Mouse (Mus musculus): ENCODE data around the gene Arx. TPM values are rescaled to one million over a fixed set of nuclear protein-coding genes. Genes with fewer than 3 reads are reported as not detected.

Gene Arx
- 13.9 and 16.4 TPM in 2 replicates for polyA plus RNA-seq (2015; fragmentation: Nextera tagmentation; extraction: Ambion mirVana)

GRCm38 (mm10) chrX:93286291-93286893, at the start of gene Arx:
TSS of gene Arx (plus strand) at chrX:93286445.
- peaks cover 78% of the 10 kb centered on the region for H3K27me3 ChIP-seq

GRCm38 (mm10) chrX:93251329-93251728, 34.9 kb upstream of the Arx start:
- Histone ChIP-seq H3K4me3 (replicated peaks) (no peak overlapping the region), H3K4me2 (replicated peaks) (no peak overlapping the region), H3K27me3 (no peaks in the 10 kb centered on the region), H3K4me1 (replicated peaks) (no peaks in the 10 kb centered on the region), H3K36me3 (no peaks in the 10 kb centered on the region), H3K9me3 (no peaks in the 10 kb centered on the region), H3K27ac (no peak overlapping the region), H3K9ac (replicated peaks) (no peak overlapping the region)
- WGBS: 84% methylated on average over 1 of the region's 1 CpGs
- no peak for ATAC-seq

More at GRCm38 (mm10) chrX:93286291-93286893, at the start of gene Arx:
- H3K4me3 ChIP-seq (replicated peaks): peak within 1 kb of the TSS; percentile 43
- ATAC-seq: peak; percentile 94
- H3K4me2 ChIP-seq (replicated peaks): peak within 1 kb of the TSS; percentile 37
- H3K36me3 ChIP-seq: no peaks in the 10 kb centered on the region
- no peaks in the 10 kb centered on the region for H3K9me3 ChIP-seq
- 22% methylated on average over 31 of the region's 31 CpGs for WGBS
- no peak within 1 kb of the TSS for H3K27ac ChIP-seq
- peaks cover 16% of the 10 kb centered on the region for H3K4me1 ChIP-seq (replicated peaks)
- no peak within 1 kb of the TSS for H3K9ac ChIP-seq (replicated peaks)

GRCm38 (mm10) chrX:93275689-93276088, 10.6 kb upstream of the Arx start:
- Histone ChIP-seq H3K9ac (replicated peaks) (no peak overlapping the region), H3K4me2 (replicated peaks) (no peak overlapping the region), H3K4me1 (replicated peaks) (no peaks in the 10 kb centered on the region), H3K4me3 (replicated peaks) (no peak overlapping the region), H3K9me3 (no peaks in the 10 kb centered on the region), H3K27me3 (peaks cover 32% of the 10 kb centered on the region), H3K36me3 (no peaks in the 10 kb centered on the region), H3K27ac (no peak overlapping the region)
- WGBS: 44% methylated on average over 3 of the region's 3 CpGs
- no peak for ATAC-seq

- no peak for ATAC-seq
- WGBS: 40% methylated on average over 6 of the region's 11 CpGs
Measured at GRCm38 (mm10) chrX:93279940-93280339, 6.3 kb upstream of the Arx start.

GRCm38 (mm10) chrX:93281028-93281723, 5.1 kb upstream of the Arx start:
- H3K9me3 ChIP-seq: no peaks in the 10 kb centered on the region
- H3K27ac ChIP-seq: no peak overlapping the region
- H3K9ac ChIP-seq (replicated peaks): no peak overlapping the region
- WGBS: 25% methylated on average over 23 of the region's 23 CpGs
- 0 out of 2 replicates have a peak, but pooled peaks cover 4% of the 10 kb centered on the region for H3K4me1 ChIP-seq (replicated peaks)
- ATAC-seq: peak; percentile 64
- no peaks in the 10 kb centered on the region for H3K36me3 ChIP-seq
- peak overlapping the region; percentile 19 for H3K4me2 ChIP-seq (replicated peaks)
- 0 out of 2 replicates have a peak overlapping the region, but pooled peaks have one; percentile 7 for H3K4me3 ChIP-seq (replicated peaks)
- H3K27me3 ChIP-seq: peaks cover 71% of the 10 kb centered on the region

More at GRCm38 (mm10) chrX:93279940-93280339, 6.3 kb upstream of the Arx start:
- Histone ChIP-seq H3K9me3 (no peaks in the 10 kb centered on the region), H3K9ac (replicated peaks) (no peak overlapping the region), H3K4me2 (replicated peaks) (no peak overlapping the region), H3K4me1 (replicated peaks) (0 out of 2 replicates have a peak, but pooled peaks cover 4% of the 10 kb centered on the region), H3K36me3 (no peaks in the 10 kb centered on the region), H3K27me3 (peaks cover 59% of the 10 kb centered on the region), H3K4me3 (replicated peaks) (no peak overlapping the region), H3K27ac (no peak overlapping the region)

GRCm38 (mm10) chrX:93281756-93282155, 4.5 kb upstream of the Arx start:
- ATAC-seq: peak; percentile 43
- H3K4me1 ChIP-seq (replicated peaks): 0 out of 2 replicates have a peak, but pooled peaks cover 7% of the 10 kb centered on the region
- no peaks in the 10 kb centered on the region for H3K9me3 ChIP-seq
- peak overlapping the region; percentile 19 for H3K4me2 ChIP-seq (replicated peaks)
- WGBS: 15% methylated on average over 5 of the region's 5 CpGs
- H3K36me3 ChIP-seq: no peaks in the 10 kb centered on the region
- H3K4me3 ChIP-seq (replicated peaks): 0 out of 2 replicates have a peak overlapping the region, but pooled peaks have one; percentile 7
- H3K27ac ChIP-seq: no peak overlapping the region
- H3K9ac ChIP-seq (replicated peaks): no peak overlapping the region
- peaks cover 76% of the 10 kb centered on the region for H3K27me3 ChIP-seq

GRCm38 (mm10) chrX:93285091-93285490, 1.2 kb upstream of the Arx start:
- peak overlapping the region; percentile 32 for H3K4me2 ChIP-seq (replicated peaks)
- no peak overlapping the region for H3K4me3 ChIP-seq (replicated peaks)
- no peaks in the 10 kb centered on the region for H3K36me3 ChIP-seq
- peaks cover 16% of the 10 kb centered on the region for H3K4me1 ChIP-seq (replicated peaks)
- no peak overlapping the region for H3K9ac ChIP-seq (replicated peaks)
- no peaks in the 10 kb centered on the region for H3K9me3 ChIP-seq
- no peak for ATAC-seq
- H3K27me3 ChIP-seq: peaks cover 80% of the 10 kb centered on the region
- WGBS: 22% methylated on average over 10 of the region's 10 CpGs
- no peak overlapping the region for H3K27ac ChIP-seq

GRCm38 (mm10) chrX:93288339-93288738, 2.1 kb downstream of the Arx start:
- peaks cover 12% of the 10 kb centered on the region for H3K4me1 ChIP-seq (replicated peaks)
- peaks cover 77% of the 10 kb centered on the region for H3K27me3 ChIP-seq
- ATAC-seq: no peak
- H3K9me3 ChIP-seq: no peaks in the 10 kb centered on the region
- peak overlapping the region; percentile 59 for H3K9ac ChIP-seq (replicated peaks)
- H3K4me3 ChIP-seq (replicated peaks): peak overlapping the region; percentile 43
- H3K36me3 ChIP-seq: no peaks in the 10 kb centered on the region
- peak overlapping the region; percentile 58 for H3K27ac ChIP-seq
- H3K4me2 ChIP-seq (replicated peaks): peak overlapping the region; percentile 64
- WGBS: 27% methylated on average over 18 of the region's 37 CpGs

- H3K27ac ChIP-seq: peak overlapping the region; percentile 58; the same call in 1 of the 2 replicates
- H3K27me3 ChIP-seq: peaks cover 84% of the 10 kb centered on the region
- ATAC-seq: 0 out of 2 replicates have a peak, but pooled peaks have one; percentile 18
- H3K4me2 ChIP-seq (replicated peaks): peak overlapping the region; percentile 64
- H3K4me3 ChIP-seq (replicated peaks): peak overlapping the region; percentile 43
- H3K9ac ChIP-seq (replicated peaks): peak overlapping the region; percentile 59
- H3K9me3 ChIP-seq: no peaks in the 10 kb centered on the region
- H3K4me1 ChIP-seq (replicated peaks): peaks cover 12% of the 10 kb centered on the region
- 10% methylated on average over 37 of the region's 37 CpGs for WGBS
- H3K36me3 ChIP-seq: no peaks in the 10 kb centered on the region
Measured at GRCm38 (mm10) chrX:93289076-93289475, 2.8 kb downstream of the Arx start.

- H3K4me2 ChIP-seq (replicated peaks): peak overlapping the region; percentile 64
- no peaks in the 10 kb centered on the region for H3K9me3 ChIP-seq
- 0 out of 2 replicates have a peak overlapping the region, but pooled peaks have one; percentile 48 for H3K27ac ChIP-seq
- WGBS: 16% methylated on average over 12 of the region's 12 CpGs
- no peaks in the 10 kb centered on the region for H3K36me3 ChIP-seq
- H3K9ac ChIP-seq (replicated peaks): peak overlapping the region; percentile 44
- peak overlapping the region; percentile 43 for H3K4me3 ChIP-seq (replicated peaks)
- H3K4me1 ChIP-seq (replicated peaks): peaks cover 12% of the 10 kb centered on the region
- ATAC-seq: no peak
- H3K27me3 ChIP-seq: peaks cover 90% of the 10 kb centered on the region
Measured at GRCm38 (mm10) chrX:93289851-93290380, 3.7 kb downstream of the Arx start.

- peaks cover 89% of the 10 kb centered on the region for H3K27me3 ChIP-seq
- ATAC-seq: no peak
- H3K9ac ChIP-seq (replicated peaks): no peak overlapping the region
Measured at GRCm38 (mm10) chrX:93292031-93292430, 5.8 kb downstream of the Arx start.

More at GRCm38 (mm10) chrX:93292031-93292430, 5.8 kb downstream of the Arx start:
- Histone ChIP-seq H3K4me3 (replicated peaks) (no peak overlapping the region), H3K4me1 (replicated peaks) (peaks cover 12% of the 10 kb centered on the region), H3K36me3 (no peaks in the 10 kb centered on the region), H3K27ac (no peak overlapping the region), H3K9me3 (no peaks in the 10 kb centered on the region), H3K4me2 (replicated peaks) (peak overlapping the region; percentile 20; the same call in 1 of the 2 replicates)
- WGBS: 17% methylated on average over 6 of the region's 6 CpGs
